Mouse (Mus musculus) midbrain, embryonic 16.5 days (tissue): ENCODE results near the gene Prr18. TPM values are rescaled to one million over a fixed set of nuclear protein-coding genes. Genes with fewer than 3 reads are reported as not detected.

Experiments used
- ATAC-seq: fragments of 200-750 bp; cut with Nextera tagmentation; 2 replicates; pipeline ENCODE4 v1.8.0; 2017; ENCODE audit warnings: moderate TSS enrichment
- H3K27ac ChIP-seq: fragments of 300-500 bp; sonication (generic); 2 replicates; pipeline ENCODE4 v1.5.1; 2014; ENCODE audit warnings: mild to moderate bottlenecking, low read length, mixed read lengths
- H3K27me3 ChIP-seq: fragments of 300-500 bp; sonication (generic); 2 replicates; pipeline ENCODE4 v1.6.1; 2014; ENCODE audit warnings: low read depth, low read length, mixed read lengths; ENCODE audit not compliant: control insufficient read depth, insufficient read depth
- H3K36me3 ChIP-seq: fragments of 300-500 bp; sonication (generic); 2 replicates; pipeline ENCODE4 v1.6.1; 2014; ENCODE audit warnings: mild to moderate bottlenecking, low read length, moderate library complexity, mixed read lengths; ENCODE audit not compliant: control insufficient read depth, insufficient read depth
- H3K4me1 ChIP-seq: fragments of 300-500 bp; sonication (generic); 2 replicates; pipeline ENCODE4 v1.6.1; 2014; ENCODE audit warnings: mild to moderate bottlenecking, low read length, mixed read lengths; ENCODE audit not compliant: control insufficient read depth, insufficient read depth
- H3K4me2 ChIP-seq: fragments of 300-500 bp; sonication (generic); 2 replicates; pipeline ENCODE4 v1.6.1; 2014; ENCODE audit warnings: mild to moderate bottlenecking, low read length, mixed read lengths
- H3K4me3 ChIP-seq: fragments of 300-500 bp; sonication (generic); 2 replicates; pipeline ENCODE4 v1.5.1; 2014; ENCODE audit warnings: low read depth, mild to moderate bottlenecking, low read length, moderate library complexity, mixed read lengths
- H3K9ac ChIP-seq: fragments of 300-500 bp; sonication (generic); 2 replicates; pipeline ENCODE4 v1.6.1; 2014; ENCODE audit warnings: low read depth, low read length, mixed read lengths
- H3K9me3 ChIP-seq: fragments of 300-500 bp; sonication (generic); replicated peaks from 2 replicates; pipeline ENCODE4 v1.6.1; 2014; ENCODE audit warnings: mild to moderate bottlenecking, low read length, mixed read lengths; ENCODE audit not compliant: control insufficient read depth, poor library complexity, severe bottlenecking
- WGBS: fragments of 180-500 bp; shearing (Covaris S2); extraction: QIAGEN DNeasy Blood & Tissue Kit; methylation state at CpG from one replicate; pipeline ENCODE4 v1.1.7; 2014; 5-methylcytosine and 5-hydroxymethylcytosine counted together
- polyA plus RNA-seq: library from polyadenylated mRNA; unstranded; fragments of >200 nt; fragmentation: Nextera tagmentation; extraction: Ambion mirVana; gene quantifications from 2 replicates; pipeline ENCODE4 v1.2.1, GENCODE M21; 2015

Gene Prr18
- polyA plus RNA-seq, 1 experiment from 2014 or later: 17.8 TPM

- no peak for ATAC-seq
Observed at GRCm38 (mm10) chr17:8348941-8349340, 11.7 kb downstream of the Prr18 start.

GRCm38 (mm10) chr17:8351088-8351487 lies 13.8 kb downstream of the Prr18 start:
- Histone ChIP-seq H3K9ac (no peak overlapping the region), H3K4me1 (no peaks in the 10 kb centered on the region), H3K4me3 (no peak overlapping the region), H3K27me3 (no peaks in the 10 kb centered on the region), H3K4me2 (no peak overlapping the region), H3K27ac (no peak overlapping the region), H3K9me3 (no peaks in the 10 kb centered on the region), H3K36me3 (no peaks in the 10 kb centered on the region)
- 31% methylated on average over 7 of the region's 7 CpGs for WGBS
- no peak for ATAC-seq

More at GRCm38 (mm10) chr17:8348941-8349340, 11.7 kb downstream of the Prr18 start:
- Histone ChIP-seq H3K36me3 (no peaks in the 10 kb centered on the region), H3K9me3 (no peaks in the 10 kb centered on the region), H3K4me1 (no peaks in the 10 kb centered on the region), H3K9ac (no peak overlapping the region), H3K27ac (no peak overlapping the region), H3K4me2 (no peak overlapping the region), H3K27me3 (no peaks in the 10 kb centered on the region), H3K4me3 (no peak overlapping the region)
- 83% methylated on average over 4 of the region's 4 CpGs for WGBS

GRCm38 (mm10) chr17:8355692-8356091 lies 18.4 kb downstream of the Prr18 start, which contains the start of gene T2:
T2 (plus strand) TSS chr17:8355992.
- no peak within 1 kb of the TSS for H3K27ac ChIP-seq
- no peaks in the 10 kb centered on the region for H3K27me3 ChIP-seq
- H3K9ac ChIP-seq: no peak within 1 kb of the TSS
- no peaks in the 10 kb centered on the region for H3K4me1 ChIP-seq
- H3K4me2 ChIP-seq: no peak within 1 kb of the TSS
- no peak for ATAC-seq
- WGBS: 87% methylated on average over 6 of the region's 6 CpGs
- no peak within 1 kb of the TSS for H3K4me3 ChIP-seq
- no peaks in the 10 kb centered on the region for H3K9me3 ChIP-seq
- H3K36me3 ChIP-seq: no peaks in the 10 kb centered on the region

GRCm38 (mm10) chr17:8357498-8357897 lies 20.2 kb downstream of the Prr18 start:
- WGBS: 91% methylated on average over 6 of the region's 6 CpGs
- ATAC-seq: no peak
- Histone ChIP-seq H3K27me3 (no peaks in the 10 kb centered on the region), H3K4me3 (no peak overlapping the region), H3K9ac (no peak overlapping the region), H3K9me3 (no peaks in the 10 kb centered on the region), H3K27ac (no peak overlapping the region), H3K4me1 (peaks cover 9% of the 10 kb centered on the region), H3K4me2 (no peak overlapping the region), H3K36me3 (no peaks in the 10 kb centered on the region)

GRCm38 (mm10) chr17:8360876-8361275 lies 23.6 kb downstream of the Prr18 start:
- peak overlapping the region; percentile 23; the same call in 1 of the 2 replicates for H3K27ac ChIP-seq
- peak; percentile 15; the same call in 1 of the 2 replicates for ATAC-seq
- WGBS: 82% methylated on average over 5 of the region's 5 CpGs

GRCm38 (mm10) chr17:8361281-8362103 lies 24.2 kb downstream of the Prr18 start:
- 46% methylated on average over 10 of the region's 10 CpGs for WGBS
- H3K4me3 ChIP-seq: no peak overlapping the region
- no peak overlapping the region for H3K4me2 ChIP-seq
- H3K36me3 ChIP-seq: no peaks in the 10 kb centered on the region
- H3K9me3 ChIP-seq: no peaks in the 10 kb centered on the region
- H3K27me3 ChIP-seq: no peaks in the 10 kb centered on the region
- H3K4me1 ChIP-seq: peaks cover 15% of the 10 kb centered on the region
- peak; percentile 73 for ATAC-seq
- no peak overlapping the region for H3K9ac ChIP-seq
- H3K27ac ChIP-seq: peak overlapping the region; percentile 40; the same call in 1 of the 2 replicates

More at GRCm38 (mm10) chr17:8360876-8361275, 23.6 kb downstream of the Prr18 start:
- H3K4me2 ChIP-seq: no peak overlapping the region
- H3K9ac ChIP-seq: no peak overlapping the region
- H3K36me3 ChIP-seq: no peaks in the 10 kb centered on the region
- no peaks in the 10 kb centered on the region for H3K27me3 ChIP-seq
- no peak overlapping the region for H3K4me3 ChIP-seq
- no peaks in the 10 kb centered on the region for H3K9me3 ChIP-seq
- peaks cover 9% of the 10 kb centered on the region for H3K4me1 ChIP-seq

- Histone ChIP-seq H3K27me3 (no peaks in the 10 kb centered on the region), H3K4me1 (peaks cover 58% of the 10 kb centered on the region), H3K4me2 (peak overlapping the region; percentile 54), H3K27ac (peak overlapping the region; percentile 100), H3K9me3 (no peaks in the 10 kb centered on the region), H3K36me3 (no peaks in the 10 kb centered on the region), H3K4me3 (peak overlapping the region; percentile 19), H3K9ac (peak overlapping the region; percentile 71)
- 5% methylated on average over 20 of the region's 20 CpGs for WGBS
- peak; percentile 79 for ATAC-seq
Observed at GRCm38 (mm10) chr17:8367514-8368480, 30.5 kb downstream of the Prr18 start.

- Histone ChIP-seq H3K4me3 (peak overlapping the region; percentile 21; the same call in 1 of the 2 replicates), H3K27ac (peak overlapping the region; percentile 100), H3K9ac (peak overlapping the region; percentile 62), H3K4me1 (peaks cover 65% of the 10 kb centered on the region), H3K4me2 (peak overlapping the region; percentile 50), H3K27me3 (no peaks in the 10 kb centered on the region), H3K36me3 (no peaks in the 10 kb centered on the region), H3K9me3 (no peaks in the 10 kb centered on the region)
- WGBS: 2% methylated on average over 8 of the region's 8 CpGs
- ATAC-seq: peak; percentile 84
Observed at GRCm38 (mm10) chr17:8368570-8368969, 31.3 kb downstream of the Prr18 start.
